Mouse (Mus musculus): ENCODE data around the gene Vwf. TPM values are rescaled to one million over a fixed set of nuclear protein-coding genes. Genes with fewer than 3 reads are reported as not detected.

Vwf gene
- polyA plus RNA-seq (2012), result 7.4 and 15.0 TPM in 2 replicates

DNA sequence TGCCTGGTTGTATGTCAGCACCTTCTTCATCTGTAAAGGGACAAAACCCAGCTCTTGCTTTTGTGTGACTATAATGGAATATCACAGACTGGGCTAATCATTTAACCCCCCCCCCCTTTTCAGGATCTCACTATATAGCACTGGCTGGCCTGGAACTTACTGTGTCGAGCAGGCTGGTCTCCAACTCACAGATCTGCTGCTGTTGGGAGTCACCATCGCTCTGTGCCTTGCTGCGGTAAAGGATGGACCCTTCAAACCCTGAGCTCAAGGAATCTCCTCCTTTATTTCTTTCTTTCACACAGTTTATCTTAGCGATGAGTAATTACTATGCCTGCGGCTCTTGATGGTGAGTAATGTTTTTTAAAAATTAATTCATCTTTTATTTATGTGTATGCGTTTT, at the start of gene Vwf:
Gene Vwf, plus strand, starts transcription at position 301 of the 400 bp plus-strand sequence.

DNA sequence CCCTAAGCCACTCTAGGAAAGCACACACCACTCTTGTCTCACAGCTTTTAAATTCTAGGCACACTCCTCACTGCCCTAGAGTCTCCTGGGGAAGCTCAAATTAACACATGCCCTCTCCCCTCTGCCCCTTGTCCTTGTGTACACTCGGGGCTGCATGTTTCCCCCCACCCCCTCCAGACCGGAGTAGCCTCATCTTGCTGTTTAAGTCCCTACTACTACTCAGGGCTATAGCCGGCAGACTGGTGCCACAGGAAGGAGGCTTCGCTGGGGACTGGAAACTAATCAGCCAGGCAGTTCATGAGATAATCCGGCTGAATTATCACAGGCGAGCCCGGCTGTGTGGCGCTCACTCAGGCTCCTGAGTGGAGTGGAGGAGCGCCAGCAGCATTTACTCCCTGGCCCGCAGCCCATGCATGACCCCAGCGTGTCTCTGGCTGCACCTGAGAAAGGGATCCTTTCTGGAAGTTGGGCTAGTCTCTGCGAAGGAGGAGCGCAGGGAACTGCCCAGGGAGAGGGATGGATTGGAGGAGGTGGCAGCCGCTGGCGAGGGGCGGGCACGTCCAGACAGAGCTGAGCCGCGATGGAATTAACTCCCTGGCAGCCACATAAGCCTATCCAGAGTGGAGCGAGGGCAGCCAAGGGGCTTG, 143.6 kb downstream of the Vwf start, which contains the start of gene Ano2:
Gene Ano2, plus strand, starts transcription at position 363 of the 647 bp plus-strand sequence.

Other genes with a start within 250 kb of the Vwf start
- 116 and 137 TPM in 2 replicates for gene Ltbr, start 232.9 kb upstream of the Vwf start, polyA plus RNA-seq (2012)
- 17.2 and 30.5 TPM in 2 replicates for gene Scnn1a, start 226.1 kb upstream of the Vwf start, polyA plus RNA-seq (2012)
- 254 and 426 TPM in 2 replicates for gene Tnfrsf1a, start 197.4 kb upstream of the Vwf start, polyA plus RNA-seq (2012)
- gene Plekhg6, start 166.0 kb upstream of the Vwf start, polyA plus RNA-seq (2012), result 0.06 and 0.13 TPM in 2 replicates
- 3.1 and 4.7 TPM in 2 replicates for gene Cd9, start 52.0 kb upstream of the Vwf start, polyA plus RNA-seq (2012)
- gene Ano2, start 143.6 kb downstream of the Vwf start, polyA plus RNA-seq (2012), result 0.02 TPM in 1 of 2 replicates, not detected in the other